Mouse (Mus musculus) midbrain, postnatal 0 days (tissue): ENCODE measurements around the gene B4galt5. TPM values are rescaled to one million over a fixed set of nuclear protein-coding genes. Genes with fewer than 3 reads are reported as not detected.
A peak's percentile ranks its signal among the peaks of the same experiment; 100 is the strongest.
"Not testable (repeated sequence)": the region's sequence is repeated elsewhere in the genome, so short reads cannot be mapped to it uniquely, and the experiment has no call there.

Source experiments
- ATAC-seq: fragments of 200-750 bp; cut with Nextera tagmentation; 2 replicates; pipeline ENCODE4 v1.8.0; 2017; ENCODE audit warnings: moderate number of reproducible peaks, mild to moderate bottlenecking, moderate TSS enrichment, moderate library complexity; ENCODE audit not compliant: low FRiP score
- DNase-seq: peaks from one replicate; pipeline ENCODE4 v3.0.0-alpha.2; 2015; ENCODE audit warnings: low spot score
- H3K27ac ChIP-seq: fragments of 300-500 bp; sonication (generic); 2 replicates; pipeline ENCODE4 v1.5.1; 2014; ENCODE audit warnings: low read depth, mild to moderate bottlenecking, low read length, mixed read lengths
- H3K27me3 ChIP-seq: fragments of 300-500 bp; sonication (generic); 2 replicates; pipeline ENCODE4 v1.6.1; 2014; ENCODE audit warnings: low read length, control low read depth, mixed read lengths; ENCODE audit not compliant: insufficient read depth
- H3K36me3 ChIP-seq: fragments of 300-500 bp; sonication (generic); 2 replicates; pipeline ENCODE4 v1.6.1; 2014; ENCODE audit warnings: low read length, control low read depth, mixed read lengths; ENCODE audit not compliant: insufficient read depth
- H3K4me1 ChIP-seq: fragments of 300-500 bp; sonication (generic); 2 replicates; pipeline ENCODE4 v1.6.1; 2014; ENCODE audit warnings: mild to moderate bottlenecking, control low read depth, antibody characterized with exemption, low read length, mixed read lengths; ENCODE audit not compliant: insufficient read depth
- H3K4me2 ChIP-seq: fragments of 300-500 bp; sonication (generic); 2 replicates; pipeline ENCODE4 v1.6.1; 2014; ENCODE audit warnings: low read depth, mild to moderate bottlenecking, low read length, mixed read lengths; ENCODE audit not compliant: poor library complexity, severe bottlenecking
- H3K4me3 ChIP-seq: fragments of 300-500 bp; sonication (generic); 2 replicates; pipeline ENCODE4 v1.5.1; 2014; ENCODE audit warnings: low read depth, mild to moderate bottlenecking, low read length, moderate library complexity
- H3K9ac ChIP-seq: fragments of 300-500 bp; sonication (generic); replicated peaks from 2 replicates; pipeline ENCODE4 v1.6.1; 2014; ENCODE audit warnings: mild to moderate bottlenecking, low read length, moderate library complexity, mixed read lengths; ENCODE audit not compliant: poor library complexity, severe bottlenecking
- H3K9me3 ChIP-seq: fragments of 300-500 bp; sonication (generic); 2 replicates; pipeline ENCODE4 v1.6.1; 2016; ENCODE audit warnings: low read length, control low read depth
- CTCF ChIP-seq: IDR thresholded peaks from 2 replicates; pipeline ENCODE4 v1.5.1; 2016; ENCODE audit warnings: antibody characterized with exemption, mild to moderate bottlenecking
- WGBS: fragments of 180-500 bp; shearing (Covaris S2); extraction: QIAGEN DNeasy Blood & Tissue Kit; methylation state at CpG from one replicate; pipeline ENCODE4 v1.1.7; 2014; 5-methylcytosine and 5-hydroxymethylcytosine counted together
- polyA plus RNA-seq: library from polyadenylated mRNA; unstranded; fragments of >200 nt; fragmentation: Nextera tagmentation; extraction: Ambion mirVana; gene quantifications from 2 replicates; pipeline ENCODE4 v1.2.1, GENCODE M21; 2015
- total RNA-seq: library from RNA; depleted of rRNA; stranded (reverse); fragments of >200 nt; gene quantifications from 2 replicates; pipeline ENCODE4 v1.2.3, GENCODE M21; 2014; rRNA removed

Gene B4galt5
- total RNA-seq (64.1 and 88.3 TPM in 2 replicates), polyA plus RNA-seq (29.1 and 35.6 TPM in 2 replicates)

- ATAC-seq, result peak; percentile 44
- H3K9me3 ChIP-seq, result no peaks in the 10 kb centered on the region
- H3K4me1 ChIP-seq, result peaks cover 4% of the 10 kb centered on the region; the same call in 1 of the 2 replicates
- WGBS, result under 1% methylated on average over 54 of the region's 111 CpGs
- no peak for TF ChIP-seq CTCF
- peak; percentile 42 for DNase-seq
- no peaks in the 10 kb centered on the region for H3K36me3 ChIP-seq
- H3K4me2 ChIP-seq, result peak within 1 kb of the TSS; percentile 85
- no peaks in the 10 kb centered on the region for H3K27me3 ChIP-seq
- peak within 1 kb of the TSS; percentile 86 for H3K4me3 ChIP-seq
- peak within 1 kb of the TSS; percentile 81 for H3K27ac ChIP-seq
- peak within 1 kb of the TSS; percentile 89 for H3K9ac ChIP-seq
These were observed at the start of gene B4galt5 for GRCm38 (mm10) chr2:167348376-167349282. Gene B4galt5 (minus strand): TSS chr2:167349183.

GRCm38 (mm10) chr2:167396420-167396819, 47.4 kb upstream of the B4galt5 start:
- H3K27me3 ChIP-seq, H3K9ac ChIP-seq, H3K4me3 ChIP-seq, H3K27ac ChIP-seq, ATAC-seq, H3K36me3 ChIP-seq, DNase-seq, H3K4me2 ChIP-seq, H3K9me3 ChIP-seq, H3K4me1 ChIP-seq: not testable (repeated sequence)
- WGBS, result 96% methylated on average over 9 of the region's 9 CpGs

GRCm38 (mm10) chr2:167394426-167394825, 45.4 kb upstream of the B4galt5 start:
- no peaks in the 10 kb centered on the region for H3K27me3 ChIP-seq
- 86% methylated on average over 7 of the region's 7 CpGs for WGBS
- ATAC-seq (no peak), DNase-seq (no peak)
- no peaks in the 10 kb centered on the region for H3K9me3 ChIP-seq
- no peaks in the 10 kb centered on the region for H3K36me3 ChIP-seq
- H3K9ac ChIP-seq, result no peak overlapping the region
- no peak overlapping the region for H3K27ac ChIP-seq
- no peak overlapping the region for H3K4me3 ChIP-seq
- no peak for TF ChIP-seq CTCF
- H3K4me1 ChIP-seq, result no peaks in the 10 kb centered on the region
- no peak overlapping the region for H3K4me2 ChIP-seq

- H3K27ac ChIP-seq, result no peak overlapping the region
- H3K9ac ChIP-seq, result no peak overlapping the region
- no peaks in the 10 kb centered on the region for H3K36me3 ChIP-seq
- H3K4me1 ChIP-seq, result no peaks in the 10 kb centered on the region
- H3K9me3 ChIP-seq, result no peaks in the 10 kb centered on the region
- H3K4me3 ChIP-seq, result no peak overlapping the region
- no peak for DNase-seq
- no peak for TF ChIP-seq CTCF
- no peak for ATAC-seq
- no peaks in the 10 kb centered on the region for H3K27me3 ChIP-seq
- no peak overlapping the region for H3K4me2 ChIP-seq
- 77% methylated on average over 6 of the region's 6 CpGs for WGBS
These were observed 38.0 kb upstream of the B4galt5 start for GRCm38 (mm10) chr2:167386998-167387397.

- H3K9me3 ChIP-seq, result no peaks in the 10 kb centered on the region
- no peak overlapping the region for H3K27ac ChIP-seq
- no peak for TF ChIP-seq CTCF
- H3K27me3 ChIP-seq, result no peaks in the 10 kb centered on the region
- ATAC-seq (no peak), DNase-seq (no peak)
- H3K4me2 ChIP-seq, result no peak overlapping the region
- no peaks in the 10 kb centered on the region for H3K36me3 ChIP-seq
- no peak overlapping the region for H3K4me3 ChIP-seq
- no peaks in the 10 kb centered on the region for H3K4me1 ChIP-seq
- WGBS, result 86% methylated on average over 4 of the region's 4 CpGs
- H3K9ac ChIP-seq, result no peak overlapping the region
These were observed 37.5 kb upstream of the B4galt5 start for GRCm38 (mm10) chr2:167386456-167386855.

GRCm38 (mm10) chr2:167383666-167384083, 34.7 kb upstream of the B4galt5 start:
- no peaks in the 10 kb centered on the region for H3K4me1 ChIP-seq
- no peak for TF ChIP-seq CTCF
- no peak for ATAC-seq
- DNase-seq, result no peak
- H3K4me2 ChIP-seq, result no peak overlapping the region
- H3K36me3 ChIP-seq, result no peaks in the 10 kb centered on the region
- no peak overlapping the region for H3K4me3 ChIP-seq
- no peaks in the 10 kb centered on the region for H3K9me3 ChIP-seq
- 92% methylated on average over 13 of the region's 13 CpGs for whole genome bisulfite sequencing
- H3K27me3 ChIP-seq, result no peaks in the 10 kb centered on the region
- H3K9ac ChIP-seq, result no peak overlapping the region
- H3K27ac ChIP-seq, result no peak overlapping the region
